Mouse (Mus musculus) kidney, adult 18-20 months (tissue): ENCODE results near the gene Mtrr.
"Not testable (repeated sequence)": the region's sequence is repeated elsewhere in the genome, so short reads cannot be mapped to it uniquely, and the experiment has no call there.

Experiments used
- DNase-seq: peaks from one replicate; pipeline ENCODE4 v3.0.0; 2021

Mtrr gene

DNA sequence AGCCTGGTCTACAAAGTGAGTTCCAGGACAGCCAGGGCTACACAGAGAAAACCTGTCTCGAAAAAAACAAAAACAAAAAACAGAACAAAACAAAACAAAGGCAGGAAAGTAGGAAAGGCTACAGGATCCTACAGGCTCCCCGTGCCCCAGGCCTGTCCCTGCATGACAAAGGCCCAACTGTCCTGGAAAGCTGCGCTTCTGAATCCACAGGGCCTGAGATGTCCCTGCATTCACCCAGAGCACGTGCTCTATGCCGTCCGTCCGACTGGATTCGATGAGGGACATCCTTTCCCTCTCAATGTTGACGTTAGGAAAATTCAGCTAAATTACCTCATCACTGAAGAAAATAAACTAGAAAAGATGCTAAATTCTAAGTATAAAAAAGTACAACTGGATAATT, 13.8 kb downstream of the Mtrr start:
- DNase-seq, result no peak

DNA sequence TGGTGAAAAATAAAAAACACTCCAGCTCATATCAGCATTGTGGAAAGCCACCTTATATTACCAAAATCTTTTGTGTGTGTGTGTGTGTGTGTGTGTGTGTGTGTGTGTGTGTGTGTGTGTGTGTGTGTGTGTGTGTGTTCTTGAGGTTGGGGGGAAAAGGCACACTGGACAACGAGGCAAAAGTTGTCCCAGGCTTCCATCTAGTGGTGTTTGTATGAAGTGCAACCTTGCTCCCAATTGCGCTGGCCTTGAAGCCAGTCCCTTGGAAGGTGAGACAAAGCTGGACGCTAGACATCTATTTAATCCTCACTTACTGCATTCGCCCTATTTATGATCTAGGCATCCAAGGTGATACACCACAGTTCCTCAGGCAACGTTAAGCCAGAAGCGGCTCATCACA, 28.6 kb downstream of the Mtrr start:
- DNase-seq, result not testable (repeated sequence)
